Mouse (Mus musculus) urinary bladder, adult 2 months (tissue): Measurements from ENCODE around the gene Rab5c. TPM values are rescaled to one million over a fixed set of nuclear protein-coding genes. Genes with fewer than 3 reads are reported as not detected.

Source experiments
- DNase-seq: peaks from one replicate; pipeline ENCODE4 v3.0.0; 2022; ENCODE audit warnings: low spot score
- polyA plus RNA-seq: library from polyadenylated mRNA; depleted of rRNA; stranded (reverse); fragments of >200 nt; gene quantifications from 2 replicates; pipeline ENCODE4 v1.2.3, GENCODE M21; 2012; rRNA removed

The Rab5c gene
- polyA plus RNA-seq, 1 experiment, result 160 TPM

GRCm38 (mm10) chr11:100700710-100701109, 37.3 kb downstream of the Rab5c start:
- no peak for DNase-seq

DNA sequence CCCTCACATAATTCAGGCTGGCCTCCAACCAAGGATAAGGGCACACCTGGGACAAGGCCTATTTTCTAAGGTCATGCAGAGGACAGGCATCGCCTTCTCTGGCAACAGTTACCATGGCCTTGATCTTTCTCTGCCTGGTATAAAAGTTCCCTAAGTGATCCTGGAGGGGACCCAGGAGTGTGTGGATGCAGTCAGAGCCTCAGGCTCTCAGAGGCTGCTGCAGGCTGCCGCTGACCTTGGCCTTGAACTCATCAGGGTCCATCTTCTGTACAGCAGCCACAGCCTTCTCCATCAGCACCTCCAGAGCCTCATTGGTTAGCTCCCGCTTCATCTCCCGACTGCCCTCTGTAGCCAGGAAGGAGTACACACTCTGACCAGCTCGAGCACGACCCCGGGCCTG, 40.1 kb downstream of the Rab5c start:
- no peak for DNase-seq

- DNase-seq, result peak; percentile 56
These were observed 43.1 kb downstream of the Rab5c start for GRCm38 (mm10) chr11:100694926-100695325.

DNA sequence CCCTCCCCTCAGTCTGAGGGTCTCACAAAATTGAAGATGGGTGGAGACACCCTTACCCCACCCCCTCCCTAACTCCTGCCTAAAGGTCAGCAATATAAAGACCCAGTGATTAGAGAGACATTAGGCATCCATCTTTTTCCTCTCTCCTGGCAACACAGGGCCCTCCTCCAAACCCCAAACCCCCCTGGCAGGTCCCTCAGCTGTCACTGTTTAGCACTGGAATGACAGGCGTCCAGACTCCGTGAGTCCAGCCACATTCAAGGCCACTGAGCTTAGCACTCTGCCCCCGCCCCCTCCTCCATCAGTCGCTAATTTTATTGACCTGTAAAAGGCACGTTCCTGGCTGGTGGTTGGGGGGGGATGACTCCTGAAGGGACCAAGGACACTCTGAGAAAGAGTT, 44.9 kb downstream of the Rab5c start:
- no peak for DNase-seq

- no peak for DNase-seq
These were observed 45.8 kb downstream of the Rab5c start, which contains the start of gene Zfp385c for GRCm38 (mm10) chr11:100692164-100692616. TSS of gene Zfp385c (minus strand) at chr11:100692455.

DNA sequence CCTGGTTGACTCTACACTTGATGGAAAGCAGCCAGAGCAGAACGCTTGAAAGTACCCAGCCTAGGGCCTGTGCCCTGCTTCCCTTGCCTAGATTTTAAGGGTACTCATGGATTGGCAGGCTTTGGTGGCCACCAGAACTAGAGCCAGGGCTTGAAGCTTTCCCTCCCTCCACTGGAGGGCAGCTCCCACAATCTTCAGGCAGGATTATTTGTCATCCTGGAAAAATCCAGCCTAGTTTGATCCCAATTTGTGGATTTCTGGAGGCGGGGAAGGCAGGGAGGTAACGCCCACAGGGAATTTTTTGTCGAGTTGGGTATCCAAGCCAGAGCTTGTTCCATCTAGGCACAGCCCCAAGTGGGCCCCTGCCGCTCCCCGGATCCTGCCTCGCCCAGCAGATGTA, 47.6 kb downstream of the Rab5c start:
- no peak for DNase-seq

- DNase-seq, result no peak
These were observed 49.6 kb downstream of the Rab5c start for GRCm38 (mm10) chr11:100688443-100688842.

GRCm38 (mm10) chr11:100687265-100687664, 50.8 kb downstream of the Rab5c start:
- no peak for DNase-seq

GRCm38 (mm10) chr11:100685371-100685770, 52.6 kb downstream of the Rab5c start:
- DNase-seq, result no peak

- no peak for DNase-seq
These were observed 53.9 kb downstream of the Rab5c start for GRCm38 (mm10) chr11:100684084-100684483.

DNA sequence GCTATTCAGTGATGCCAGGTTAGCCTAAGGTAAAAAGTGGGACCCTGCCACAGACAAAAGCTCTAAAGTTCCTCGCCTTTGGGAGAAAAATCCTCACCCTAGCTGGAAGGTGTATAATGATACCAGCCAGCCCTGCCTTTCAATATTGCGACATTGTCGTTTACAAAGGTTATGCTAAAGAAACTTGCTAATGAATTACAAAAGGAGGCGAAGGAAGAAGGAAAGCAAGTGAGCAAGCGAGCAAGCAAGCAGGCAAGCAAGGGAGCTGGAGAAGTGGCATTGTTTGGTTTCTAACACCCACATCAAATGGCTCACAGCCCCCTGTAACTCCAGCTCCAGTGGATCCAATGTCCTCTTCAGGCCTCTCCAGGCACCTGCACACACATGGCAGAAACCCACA, 55.5 kb downstream of the Rab5c start:
- DNase-seq, result no peak

GRCm38 (mm10) chr11:100681826-100682225, 56.2 kb downstream of the Rab5c start:
- no peak for DNase-seq

GRCm38 (mm10) chr11:100677810-100678209, 60.2 kb downstream of the Rab5c start:
- no peak for DNase-seq

- DNase-seq, result no peak
These were observed 64.8 kb downstream of the Rab5c start for GRCm38 (mm10) chr11:100673169-100673568.

DNA sequence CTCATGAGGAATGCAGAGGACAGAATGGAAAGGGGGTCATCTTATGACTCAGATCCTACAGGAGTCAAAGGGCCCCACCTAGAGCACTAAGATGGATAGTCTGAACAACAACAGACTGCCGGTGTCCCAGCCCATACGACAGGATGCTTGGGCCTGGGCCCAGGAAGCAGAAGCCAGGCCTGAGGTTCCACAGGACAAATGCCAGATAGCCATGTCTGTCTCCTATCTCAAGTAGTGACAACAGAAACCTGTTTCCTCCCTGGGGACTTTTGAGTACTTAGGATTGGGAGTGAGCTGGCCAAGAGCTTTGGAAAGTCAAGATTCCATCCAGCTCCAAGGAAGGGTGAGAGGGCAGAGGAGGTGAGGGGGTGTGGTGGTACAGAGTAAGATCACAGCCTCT, 66.1 kb downstream of the Rab5c start:
- no peak for DNase-seq

- DNase-seq, result no peak
These were observed 67.0 kb downstream of the Rab5c start for GRCm38 (mm10) chr11:100671049-100671448.

Other genes starting within 250 kb of the Rab5c start
- 83.9 and 93.7 TPM in 2 replicates for gene Acly, start 210.2 kb downstream of the Rab5c start, polyA plus RNA-seq
- 0.26 and 0.60 TPM in 2 replicates for gene Ttc25, start 192.6 kb downstream of the Rab5c start, polyA plus RNA-seq
- gene Cnp, start 163.3 kb downstream of the Rab5c start, polyA plus RNA-seq, result 34.9 and 36.0 TPM in 2 replicates
- gene Nkiras2, start 119.0 kb downstream of the Rab5c start, polyA plus RNA-seq, result 54.8 and 55.4 TPM in 2 replicates
- gene Dnajc7, start 118.0 kb downstream of the Rab5c start, polyA plus RNA-seq, result 118 and 123 TPM in 2 replicates
- gene Zfp385c, start 45.8 kb downstream of the Rab5c start, polyA plus RNA-seq, result 0.54 and 0.65 TPM in 2 replicates
- 5.6 and 6.5 TPM in 2 replicates for gene Dhx58, start 33.9 kb downstream of the Rab5c start, polyA plus RNA-seq
- gene Kat2a, start 25.8 kb downstream of the Rab5c start, polyA plus RNA-seq, result 28.4 and 30.5 TPM in 2 replicates
- 0.11 and 0.37 TPM in 2 replicates for gene Hspb9, start 24.4 kb downstream of the Rab5c start, polyA plus RNA-seq
- 0.01 and 0.04 TPM in 2 replicates for gene Kcnh4, start 21.7 kb upstream of the Rab5c start, polyA plus RNA-seq
- 0.15 TPM in 1 of 2 replicates, not detected in the other for gene Hcrt, start 24.7 kb upstream of the Rab5c start, polyA plus RNA-seq
- 16.7 and 20.5 TPM in 2 replicates for gene Ghdc, start 32.7 kb upstream of the Rab5c start, polyA plus RNA-seq
- 18.1 and 21.5 TPM in 2 replicates for gene Stat5b, start 112.5 kb upstream of the Rab5c start, polyA plus RNA-seq
- 9.0 and 11.4 TPM in 2 replicates for gene Stat5a, start 121.1 kb upstream of the Rab5c start, polyA plus RNA-seq
- 91.2 and 103 TPM in 2 replicates for gene Stat3, start 201.3 kb upstream of the Rab5c start, polyA plus RNA-seq
- 284 and 420 TPM in 2 replicates for gene Cavin1, start 232.7 kb upstream of the Rab5c start, polyA plus RNA-seq